Mouse (Mus musculus): ENCODE results near the gene Slc11a2.

DNA sequence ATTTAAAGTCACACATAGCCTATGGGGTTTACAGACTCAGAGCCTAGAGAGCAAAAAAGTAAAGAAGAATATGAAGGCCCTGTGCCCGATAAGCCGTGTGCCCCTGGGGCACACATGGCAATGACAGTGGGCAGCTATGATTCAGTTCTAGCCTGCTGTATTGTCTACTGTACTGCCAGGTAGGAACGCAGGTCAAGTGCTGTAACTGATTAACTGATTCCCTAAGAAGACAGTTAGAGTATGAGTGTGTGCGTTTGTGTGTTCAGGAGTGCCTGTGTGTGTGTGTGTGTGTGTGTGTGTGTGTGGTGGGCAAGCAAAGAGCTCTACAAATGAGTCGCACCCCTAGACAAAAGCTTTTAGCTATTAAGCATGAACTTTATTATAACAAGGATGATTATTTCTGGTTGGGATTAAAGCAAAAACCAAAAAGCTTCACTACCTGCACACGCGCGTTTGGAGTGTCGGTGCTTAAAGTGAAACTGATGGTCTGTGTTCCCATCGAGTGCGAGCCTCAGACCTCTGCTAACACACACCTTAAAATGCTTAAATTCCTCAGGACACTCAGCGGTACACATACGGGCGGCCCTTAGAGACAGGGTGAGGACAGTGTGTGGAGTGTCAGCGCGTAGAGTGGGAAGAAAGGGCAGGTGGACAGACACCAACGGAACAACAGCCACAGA, 37.2 kb downstream of the Slc11a2 start:
- TF ChIP-seq CTCF (IDR thresholded peaks at IDR 0.05; ENCODE audit: low read depth) (no peak), EP300 (IDR thresholded peaks at IDR 0.05; ENCODE audit: low read depth) (no peak)

Measured in liver, postnatal 0 days (tissue).